Comparison of ENCODE assay signal across 19 mouse cellular contexts in genomic region chr17:21018410-21019080, GRCm38 (mm10). TPM values are rescaled to one million over a fixed set of nuclear protein-coding genes. Genes with fewer than 3 reads are reported as not detected.
"Had no signal": no experiment of that assay in that cellular context is flagged by ENCODE, and none has a peak within 500 bp of the region (broad histone marks: within the 10 kb centered on the region; RNA-seq: fewer than 3 reads in every experiment).

No protein-coding gene starts in this region.

- DNase-seq: kidney, adult 11 months; kidney, adult 9 months; kidney, postnatal 36 days; lung, adult 18-20 months; midbrain, embryonic 14.5 days; right cerebral cortex, adult 18-20 months; right cerebral cortex, postnatal 25 days; thymus, adult 2 months; thymus, postnatal 25 days had no signal

- H3K9me3 ChIP-seq: limb, embryonic 13.5 days; midbrain, embryonic 10.5 days; neural tube, embryonic 13.5 days had no signal

- H3K9ac ChIP-seq: limb, embryonic 13.5 days; neural tube, embryonic 13.5 days had no signal

- H3K27ac ChIP-seq: kidney, postnatal 0 days; layer of hippocampus, adult 2 months; limb, embryonic 13.5 days; midbrain, embryonic 10.5 days; neural tube, embryonic 13.5 days had no signal

- H3K27me3 ChIP-seq: limb, embryonic 13.5 days; neural tube, embryonic 13.5 days had no signal

- H3K4me1 ChIP-seq: limb, embryonic 13.5 days; midbrain, embryonic 10.5 days; neural tube, embryonic 13.5 days had no signal

- H3K4me2 ChIP-seq: limb, embryonic 13.5 days; neural tube, embryonic 13.5 days had no signal

- H3K4me3 ChIP-seq: layer of hippocampus, adult 2 months; limb, embryonic 13.5 days; midbrain, embryonic 10.5 days; neural tube, embryonic 13.5 days had no signal

RNA-seq across cellular contexts. Expression of gene Vmn1r233, which starts 22.3 kb away (rescaled TPM):
- total RNA-seq: layer of hippocampus, adult 2 months; layer of hippocampus, postnatal 10 days; left cerebral cortex, postnatal 36 days had no signal
- polyA plus RNA-seq: kidney, postnatal 0 days; limb, embryonic 13.5 days; lung, embryonic 16.5 days; midbrain, embryonic 10.5 days; midbrain, embryonic 14.5 days; neural tube, embryonic 13.5 days; stomach, embryonic 14.5 days; thymus, adult 2 months; urinary bladder, adult 2 months had no signal
